In the genomic region with DNA sequence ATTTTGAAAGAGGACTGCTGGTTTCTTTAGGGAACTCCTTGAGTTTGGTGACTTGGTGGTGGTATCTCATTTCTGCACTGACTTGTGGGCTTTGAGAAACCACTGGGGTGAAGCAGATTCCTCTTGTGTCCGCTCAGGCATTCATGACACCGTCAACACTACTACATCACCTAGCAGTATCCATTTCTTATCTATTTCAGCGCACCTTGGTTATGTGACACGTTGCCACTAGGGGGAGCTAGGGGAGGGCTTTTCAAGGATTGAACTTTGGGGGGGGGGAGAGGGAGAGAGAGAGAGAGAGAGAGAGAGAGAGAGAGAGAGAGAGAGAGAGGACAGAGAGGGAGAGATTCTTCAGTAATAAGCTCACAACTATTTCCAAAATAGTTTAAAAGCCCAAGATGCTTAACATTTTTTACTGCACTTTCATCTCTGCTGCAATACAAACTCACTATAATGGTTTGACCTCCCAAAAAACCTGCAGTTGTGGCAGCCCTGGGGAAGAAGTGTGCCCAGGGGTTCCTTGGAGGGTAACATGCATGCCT, we compare ENCODE assay signal across 9 mouse cellular contexts. TPM values are rescaled to one million over a fixed set of nuclear protein-coding genes. Genes with fewer than 3 reads are reported as not detected.
DNase-seq lines count a peak whose midpoint lies in the region; ATAC-seq and TF ChIP-seq lines count a peak whose summit lies in the region.
"Had no signal": no experiment of that assay in that cellular context is flagged by ENCODE, and none has a peak within 500 bp of the region (broad histone marks: within the 10 kb centered on the region; RNA-seq: fewer than 3 reads in every experiment).

No protein-coding gene starts in this region.

- H3K4me1 ChIP-seq in G1E (ENCODE audit: insufficient read depth, low read depth, low read length) = no peaks in the 10 kb centered on the region

- peaks cover 63% of the 10 kb centered on the region for H3K27me3 ChIP-seq in G1E (ENCODE audit: insufficient read depth, low read length)

- peak; percentile 30 for DNase-seq in adrenal gland, postnatal 25 days
- DNase-seq in adrenal gland, adult 2 months = no peak
- peak; percentile 57 for DNase-seq in layer of hippocampus, adult 11-12 months (ENCODE audit: low spot score)
- no peak for DNase-seq in layer of hippocampus, adult 8-10 months (ENCODE audit: low spot score in 2 of 2)
- DNase-seq in G1E (ENCODE audit: low spot score) = no peak
- DNase-seq in embryo, embryonic 11.5 days (ENCODE audit: low read depth, low spot score) = peak; percentile 63
- DNase-seq in mesoderm, embryonic 11.5 days (ENCODE audit: low read depth, low spot score) = peak; percentile 85
- DNase-seq: liver, embryonic 13.5 days had no signal

- no peaks in the 10 kb centered on the region for H3K36me3 ChIP-seq in G1E (replicated peaks)
- H3K36me3 ChIP-seq: liver, embryonic 13.5 days had no signal

- 0 out of 2 replicates have a peak, but pooled peaks have one; percentile 9 for TF ChIP-seq CTCF in G1E (IDR thresholded peaks at IDR 0.05; ENCODE audit: low read depth, low read length)

- no peaks in the 10 kb centered on the region for H3K9me3 ChIP-seq in G1E (replicated peaks)
- H3K9me3 ChIP-seq: liver, embryonic 13.5 days had no signal

- no peak overlapping the region for H3K4me3 ChIP-seq in G1E (ENCODE audit: low read depth, low read length)
- H3K4me3 ChIP-seq: liver, embryonic 13.5 days had no signal

- no peak for ATAC-seq in G1E (ENCODE audit: extremely low read depth, insufficient number of reproducible peaks, low FRiP score, poor library complexity, severe bottlenecking)
- ATAC-seq in activated CD4-positive, CD25-positive, alpha-beta regulatory T cell, adult 4 months = no peak

RNA-seq across cellular contexts. Expression of gene Tpra1, which starts 33.8 kb away (rescaled TPM):
- total RNA-seq in adrenal gland, postnatal 25 days (2021) = 127 and 136 TPM in 2 replicates
- 100 to 1,000 TPM in 1 of 2 experiments, 10 to 100 TPM in 1; 87.0 to 108 TPM for total RNA-seq in adrenal gland, adult 2 months (2021)
- polyA plus RNA-seq in adrenal gland, adult 2 months (2012; rRNA removed) = 578 and 603 TPM in 2 replicates
- total RNA-seq in layer of hippocampus, adult 8-10 months (2022) = 10 to 100 TPM; 43.9 to 50.8 (median 49.6) TPM
- total RNA-seq in G1E (2014; fragmentation: Nextera tagmentation) (28.8 and 30.5 TPM in 2 replicates), G1E (2017) (25.9 and 33.6 TPM in 2 replicates)
- 70.6 and 76.8 TPM in 2 replicates for polyA plus RNA-seq in G1E (2012)
- polyA plus RNA-seq in activated CD4-positive, CD25-positive, alpha-beta regulatory T cell, adult 4 months (2017; shearing (Covaris generic)) = 10 to 100 TPM; 43.6 to 57.7 TPM

RNA-seq across cellular contexts. Expression of gene Mcm2, which starts 37.2 kb away (rescaled TPM):
- 48.6 and 50.9 TPM in 2 replicates for total RNA-seq in adrenal gland, postnatal 25 days (2021)
- total RNA-seq in adrenal gland, adult 2 months (2021) = 10 to 100 TPM; 18.1 to 33.1 TPM
- polyA plus RNA-seq in adrenal gland, adult 2 months (2012; rRNA removed) = 24.4 and 33.4 TPM in 2 replicates
- 1 to 10 TPM; 4.4 to 7.0 (median 5.5) TPM for total RNA-seq in layer of hippocampus, adult 8-10 months (2022)
- 146 and 149 TPM in 2 replicates for total RNA-seq in G1E (2014; fragmentation: Nextera tagmentation)
- total RNA-seq in G1E (2017) = 171 and 181 TPM in 2 replicates
- 1,259 and 1,797 TPM in 2 replicates for polyA plus RNA-seq in G1E (2012)
- polyA plus RNA-seq in activated CD4-positive, CD25-positive, alpha-beta regulatory T cell, adult 4 months (2017; shearing (Covaris generic)) = 10 to 100 TPM; 27.0 to 41.8 TPM

Comparison
In these comparisons a context has a peak if more than half of its experiments do, and no peak if none do; other contexts are left out.
1. DNase-seq: peak in adrenal gland, postnatal 25 days (single experiment), layer of hippocampus, adult 11-12 months (single experiment), embryo, embryonic 11.5 days (single experiment) and mesoderm, embryonic 11.5 days (single experiment); none in adrenal gland, adult 2 months (single experiment), layer of hippocampus, adult 8-10 months (0 of 2) and G1E (single experiment).